Mouse (Mus musculus): ENCODE measurements around the gene Fbxo5. TPM values are rescaled to one million over a fixed set of nuclear protein-coding genes. Genes with fewer than 3 reads are reported as not detected.

The Fbxo5 gene
- polyA plus RNA-seq, 2 experiments from 2014 or later: 32.7 to 37.9 TPM

Other genes starting within 250 kb of the Fbxo5 start
- not detected for gene Myct1, start 211.8 kb downstream of the Fbxo5 start, polyA plus RNA-seq (2017; shearing (Covaris generic))
- gene Vip, start 166.4 kb downstream of the Fbxo5 start, polyA plus RNA-seq (2017; shearing (Covaris generic)): not detected
- 1 to 10 TPM; 4.4 to 5.5 TPM for gene Mtrf1l, start 18.3 kb upstream of the Fbxo5 start, polyA plus RNA-seq (2017; shearing (Covaris generic))
- gene Rgs17, start 116.8 kb upstream of the Fbxo5 start, polyA plus RNA-seq (2017; shearing (Covaris generic)): not detected

Data from activated CD4-positive, CD25-positive, alpha-beta regulatory T cell, adult 4 months (primary cell).